Mouse (Mus musculus): ENCODE measurements at regions not wholly inside any gene's neighbourhood (a gene's known extent, or its start where the extent isn't known, plus 50 kb on each side); places are given as distances from the start of the nearest gene placed in this dataset.
"Not testable (repeated sequence)": the region's sequence is repeated elsewhere in the genome, so short reads cannot be mapped to it uniquely, and the experiment has no call there.

- TF ChIP-seq GATA1 (IDR thresholded peaks at IDR 0.05; ENCODE audit: borderline replicate concordance, low read length); FLI1 (IDR thresholded peaks at IDR 0.05; ENCODE audit: low read length): not testable (repeated sequence)
Measured at GRCm38 (mm10) chr13:66311819-66312218, 84.4 kb upstream of the Gm10772 start.

All from megakaryocyte, embryonic 14.5 days (primary cell).